Mouse (Mus musculus) common myeloid progenitor, adult 5-6 weeks (primary cell): ENCODE data around the gene Trim71. TPM values are rescaled to one million over a fixed set of nuclear protein-coding genes. Genes with fewer than 3 reads are reported as not detected.
A peak's percentile ranks its signal among the peaks of the same experiment; 100 is the strongest.
"Not testable (repeated sequence)": the region's sequence is repeated elsewhere in the genome, so short reads cannot be mapped to it uniquely, and the experiment has no call there.

ENCODE experiments used
- ATAC-seq: replicated peaks from 2 replicates; pipeline ENCODE4 v1.8.0; 2016; ENCODE audit warnings: low read depth, mild to moderate bottlenecking, moderate TSS enrichment, inconsistent platforms; ENCODE audit not compliant: poor library complexity, severe bottlenecking
- total RNA-seq: library from RNA; stranded (forward); fragments of 200-1000, 187-1606 nt; gene quantifications from 2 replicates; pipeline ENCODE4 v1.2.3, GENCODE M21; 2017

Gene Trim71
- total RNA-seq, 1 experiment from 2014 or later: 0.09 TPM

GRCm38 (mm10) chr9:114528680-114529048, 35.5 kb downstream of the Trim71 start:
- ATAC-seq: no peak

DNA sequence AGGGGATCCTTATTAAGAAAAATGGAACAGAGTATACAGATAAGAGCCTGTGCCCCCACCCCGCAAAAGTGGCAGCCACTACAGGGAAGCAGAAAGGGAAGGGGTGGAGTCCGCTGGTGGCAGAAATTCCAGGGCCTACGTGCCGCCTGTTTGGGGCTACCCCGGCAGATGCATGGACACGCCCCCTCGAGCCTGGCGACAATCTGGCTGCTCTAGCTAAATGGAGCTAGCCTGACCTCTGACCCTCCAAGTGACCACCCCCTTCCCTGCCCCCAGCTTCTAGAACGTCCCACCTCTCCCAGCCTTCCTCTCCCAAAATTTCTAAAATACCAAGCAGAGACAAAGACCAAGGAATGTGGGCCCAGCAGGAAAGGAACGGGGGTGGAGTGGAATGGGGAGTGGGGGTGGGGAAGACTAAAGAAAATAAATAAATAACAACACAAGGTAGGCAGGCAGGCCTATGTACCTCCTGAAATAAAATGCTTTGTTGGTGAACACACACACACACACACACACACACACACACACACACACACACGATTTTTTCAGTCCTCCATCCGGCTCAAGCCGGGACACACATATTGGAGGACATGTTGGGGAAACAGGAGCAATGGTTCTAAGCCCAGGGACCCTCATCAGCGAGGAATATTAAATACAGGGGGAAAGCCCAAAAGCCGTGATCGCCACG, 36.0 kb downstream of the Trim71 start:
- peak; percentile 58 for ATAC-seq

DNA sequence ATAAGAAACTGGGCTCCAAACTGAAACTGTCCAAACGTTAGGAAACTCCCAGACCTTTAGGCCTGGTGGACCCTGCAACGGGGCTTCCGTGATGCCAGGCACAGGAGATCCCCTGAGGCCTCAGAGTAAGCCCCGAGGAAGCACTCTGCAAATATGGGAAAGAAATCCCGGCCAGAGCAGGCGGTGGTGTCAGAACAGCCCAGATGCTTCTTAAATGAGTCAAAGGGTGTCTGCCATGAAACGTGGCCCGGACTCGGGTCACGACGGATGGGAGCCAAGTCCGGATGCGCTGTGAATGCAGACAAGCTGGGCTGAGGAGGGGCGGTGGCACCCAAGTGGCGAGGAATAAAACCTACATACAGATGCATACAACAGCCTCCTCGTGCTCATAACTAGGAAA, 37.1 kb downstream of the Trim71 start:
- peak; percentile 91 for ATAC-seq

- no peak for ATAC-seq
These were observed 37.6 kb downstream of the Trim71 start for GRCm38 (mm10) chr9:114526581-114526980.

GRCm38 (mm10) chr9:114525891-114526290, 38.3 kb downstream of the Trim71 start:
- ATAC-seq: no peak

DNA sequence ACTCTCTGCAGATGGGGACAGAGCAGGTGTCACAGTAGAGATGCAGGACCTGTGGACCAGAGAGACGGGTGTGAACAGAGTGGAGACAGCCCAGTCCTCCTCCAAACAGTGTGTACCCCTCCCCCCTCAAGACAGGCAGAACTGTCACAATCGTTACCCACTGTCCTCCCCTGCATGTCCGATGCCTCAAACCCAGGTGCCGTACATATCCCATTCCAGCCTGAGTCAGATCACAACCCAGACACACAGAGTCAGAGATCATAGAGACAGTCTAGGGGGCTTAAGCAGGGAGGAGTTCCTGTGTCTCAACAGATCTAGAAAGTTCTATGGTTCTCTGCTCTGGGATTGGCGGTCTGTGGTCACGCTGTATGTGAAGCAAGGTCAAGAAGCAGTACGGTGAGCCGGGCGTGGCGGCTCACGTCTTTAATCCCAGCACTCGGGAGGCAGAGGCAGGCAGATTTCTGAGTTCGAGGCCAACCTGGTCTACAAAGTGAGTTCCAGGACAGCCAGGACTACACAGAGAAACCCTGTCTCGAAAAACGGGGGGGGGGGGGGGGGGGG, 39.0 kb downstream of the Trim71 start:
- no peak for ATAC-seq

GRCm38 (mm10) chr9:114522501-114522900, 41.7 kb downstream of the Trim71 start:
- ATAC-seq: no peak

GRCm38 (mm10) chr9:114522041-114522440, 42.1 kb downstream of the Trim71 start:
- ATAC-seq: peak; percentile 39; the same call in 1 of the 2 replicates

- not testable (repeated sequence) for ATAC-seq
These were observed 43.6 kb downstream of the Trim71 start for GRCm38 (mm10) chr9:114520529-114520928.

DNA sequence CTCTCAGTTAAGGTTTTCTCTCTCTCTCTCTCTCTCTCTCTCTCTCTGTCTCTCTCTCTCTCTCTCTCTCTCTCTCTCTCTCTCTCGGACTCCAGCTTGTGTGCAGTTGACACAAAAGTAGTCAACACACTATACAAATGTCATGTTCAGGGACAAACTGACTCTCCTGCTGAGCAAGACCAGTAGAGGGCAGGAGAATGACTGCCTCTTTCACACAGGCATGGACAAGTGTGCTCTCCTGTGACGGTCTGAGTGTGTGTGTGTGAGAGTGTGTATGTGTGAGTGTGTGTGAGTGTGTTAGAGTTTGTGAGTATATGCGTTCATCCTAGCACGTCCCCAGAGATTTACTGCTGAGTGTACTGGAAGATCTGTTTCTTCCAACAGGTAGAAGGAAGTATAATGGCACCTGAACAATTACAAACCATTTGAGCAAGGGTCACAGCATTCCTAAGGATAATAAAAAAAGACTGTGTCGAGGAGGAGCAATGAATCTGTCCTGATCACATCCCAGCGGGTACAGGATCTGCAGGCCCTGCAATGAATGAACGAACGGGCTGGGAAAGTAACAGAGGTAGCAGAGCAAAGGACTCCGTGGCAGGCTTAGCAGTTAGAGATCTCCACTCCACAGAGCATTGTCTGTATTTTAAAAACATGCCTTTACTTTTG, 45.2 kb downstream of the Trim71 start:
- ATAC-seq: no peak

DNA sequence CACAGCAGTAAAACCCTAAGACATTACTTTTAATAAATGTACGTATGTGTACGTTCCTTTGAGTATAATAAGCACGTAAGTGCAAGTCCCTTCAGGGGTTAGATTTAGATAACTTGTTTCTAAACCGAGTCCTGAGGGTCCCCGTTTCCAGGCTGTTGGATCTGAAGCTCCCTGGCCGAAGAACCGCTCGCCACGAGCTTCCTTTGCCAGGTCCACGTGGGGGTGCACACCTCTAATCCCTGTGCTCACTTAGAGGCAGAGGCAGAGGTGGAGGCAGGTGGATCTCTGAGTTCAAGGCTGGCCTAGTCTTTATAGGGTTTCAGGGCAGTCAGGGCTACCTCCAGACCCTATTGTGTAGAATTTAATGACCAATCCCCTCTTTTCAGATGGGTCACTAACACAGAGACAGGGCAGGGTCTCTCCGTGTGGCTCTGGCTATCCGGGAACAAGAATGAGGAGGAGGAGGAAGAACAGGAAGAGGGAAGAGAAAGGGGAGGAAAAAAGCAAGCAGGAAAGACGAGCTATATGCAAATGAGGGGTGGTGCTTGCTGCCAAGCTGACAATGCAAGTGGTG, 46.2 kb downstream of the Trim71 start:
- no peak for ATAC-seq

DNA sequence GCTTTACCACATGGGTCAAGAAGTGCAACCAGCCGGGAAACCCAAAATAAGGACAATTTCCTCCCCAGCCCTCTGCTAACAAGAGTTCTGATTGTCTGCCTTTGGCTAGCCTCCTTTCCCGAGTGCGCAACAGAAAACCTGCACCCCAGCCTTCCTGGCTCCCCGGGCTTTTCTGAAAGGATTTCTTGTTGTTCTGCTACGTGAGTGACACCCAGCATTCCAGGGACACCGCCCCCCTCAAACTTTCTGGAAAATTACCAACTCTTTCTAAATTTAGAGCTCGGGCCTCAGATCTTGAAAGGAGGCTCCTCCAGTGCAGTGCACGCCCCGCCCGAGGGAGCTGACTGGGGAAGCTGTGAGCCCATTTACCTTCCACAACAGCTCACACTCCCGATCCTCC, 48.8 kb downstream of the Trim71 start, which contains the start of gene C130032M10Rik:
C130032M10Rik (plus strand) TSS at position 334 of the 400 bp plus-strand sequence.
- ATAC-seq: no peak

GRCm38 (mm10) chr9:114512831-114513230, 51.3 kb downstream of the Trim71 start:
- no peak for ATAC-seq

GRCm38 (mm10) chr9:114509785-114510184, 54.4 kb downstream of the Trim71 start:
- peak; percentile 31 for ATAC-seq

GRCm38 (mm10) chr9:114507421-114507820, 56.7 kb downstream of the Trim71 start:
- ATAC-seq: peak; percentile 78

- no peak for ATAC-seq
These were observed 57.6 kb downstream of the Trim71 start for GRCm38 (mm10) chr9:114506564-114506963.

- no peak for ATAC-seq
These were observed 59.4 kb downstream of the Trim71 start, which contains the start of gene Ccr4 for GRCm38 (mm10) chr9:114504816-114505215. TSS of gene Ccr4 (minus strand) at chr9:114504916.

DNA sequence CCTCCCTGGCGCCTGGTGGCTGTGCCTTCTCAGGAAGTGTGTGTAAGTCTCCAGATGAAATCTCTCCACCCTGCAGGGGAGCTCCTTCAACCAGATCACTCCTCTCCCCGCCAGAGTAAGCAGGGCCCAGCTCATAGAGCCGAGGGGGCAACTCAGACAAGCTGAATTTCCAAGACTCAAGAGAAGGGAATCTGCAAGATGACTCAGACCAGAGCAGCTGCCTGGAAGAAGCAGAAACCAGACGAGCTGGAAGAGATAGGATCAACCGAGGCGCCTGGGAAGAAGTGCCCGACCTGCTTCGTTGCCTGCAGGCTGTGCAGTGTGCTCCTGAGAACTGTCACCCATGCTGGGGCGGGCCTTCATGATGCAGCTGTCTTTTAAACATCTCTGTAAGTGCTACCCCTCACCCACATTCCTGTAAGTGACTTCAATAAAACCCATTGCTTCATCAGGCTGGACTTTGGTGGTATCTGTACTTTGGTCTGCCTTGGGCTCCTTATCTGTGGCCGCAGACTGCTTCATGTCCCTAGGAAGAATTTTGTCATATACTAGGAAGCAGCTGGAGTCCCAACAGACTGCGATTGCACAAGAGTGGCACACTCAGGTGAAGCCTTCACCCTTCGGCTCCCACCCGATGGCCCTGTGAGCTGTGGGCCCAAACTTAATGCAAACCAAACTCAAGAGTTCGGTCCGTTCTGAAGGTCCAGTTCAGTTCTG, 61.3 kb downstream of the Trim71 start:
- peak; percentile 27 for ATAC-seq

DNA sequence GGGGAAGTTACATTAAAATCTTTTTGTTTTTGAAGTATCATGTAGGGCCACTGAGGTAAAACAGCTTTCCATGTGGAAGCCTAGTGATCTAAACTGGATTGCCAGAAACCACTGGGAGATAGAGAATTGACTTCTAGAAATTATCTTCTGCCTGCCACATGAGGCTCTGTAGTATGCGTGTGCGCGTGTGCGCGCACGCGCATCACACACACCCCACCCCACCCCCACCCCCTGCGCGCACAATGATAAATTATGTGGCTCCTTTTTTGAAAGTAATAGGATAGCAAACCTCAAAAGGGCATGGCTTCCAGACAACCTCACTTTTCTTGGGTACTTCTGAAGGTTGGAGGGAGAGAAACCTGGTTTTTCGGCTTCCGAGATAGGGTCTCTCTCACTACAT, 62.3 kb downstream of the Trim71 start:
- no peak for ATAC-seq

- ATAC-seq: peak; percentile 63
These were observed 63.1 kb downstream of the Trim71 start for GRCm38 (mm10) chr9:114501111-114501510.
